Mouse (Mus musculus) left cerebral cortex, adult 2 months (tissue): ENCODE results near the gene Ltb4r2. TPM values are rescaled to one million over a fixed set of nuclear protein-coding genes. Genes with fewer than 3 reads are reported as not detected.

Source experiments
- DNase-seq, 2 experiments: peaks; one replicate each; pipeline ENCODE4 v3.0.0; 2021 to 2022; ENCODE audit warnings: low spot score in 2 of 2, mixed read lengths in 1 of 2; ENCODE audit errors: extremely low spot score in 1 of 2
- H3K27ac ChIP-seq: fragments of 200-600 bp; 2 replicates; pipeline ENCODE4 v1.8.1; 2022
- H3K4me3 ChIP-seq: fragments of 200-600 bp; 2 replicates; pipeline ENCODE4 v1.8.1; 2022
- CTCF ChIP-seq: fragments of 200-600 bp; IDR thresholded peaks from 2 replicates; pipeline ENCODE4 v1.8.1; 2022; ENCODE audit warnings: antibody characterized with exemption, mild to moderate bottlenecking, moderate library complexity
- intact Hi-C: fragments of 180-260 bp; cut with DNase I; formaldehyde crosslinking; loops from one replicate; pipeline ENCODE4 v1.15.1; 2025
- total RNA-seq, 2 experiments: library from RNA; stranded (reverse); gene quantifications; 2 replicates each; pipeline ENCODE4 v1.2.3; 2021

Gene Ltb4r2
- total RNA-seq, 2 experiments from 2014 or later, result 0.33 to 0.38 TPM

GRCm38 (mm10) chr14:55768555-55768954 is 7.3 kb downstream of the Ltb4r2 start:
- intact Hi-C loops, result no loop called here
- H3K27ac ChIP-seq, result no peak overlapping the region

GRCm38 (mm10) chr14:55769087-55769703 is 8.0 kb downstream of the Ltb4r2 start:
- no peak for TF ChIP-seq CTCF
- no peak overlapping the region for H3K27ac ChIP-seq
- intact Hi-C loops, result no loop called here
- DNase-seq, result no peak
- no peak overlapping the region for H3K4me3 ChIP-seq

More at GRCm38 (mm10) chr14:55768555-55768954, 7.3 kb downstream of the Ltb4r2 start:
- no peak overlapping the region for H3K4me3 ChIP-seq
- DNase-seq, result no peak
- no peak for TF ChIP-seq CTCF

DNA sequence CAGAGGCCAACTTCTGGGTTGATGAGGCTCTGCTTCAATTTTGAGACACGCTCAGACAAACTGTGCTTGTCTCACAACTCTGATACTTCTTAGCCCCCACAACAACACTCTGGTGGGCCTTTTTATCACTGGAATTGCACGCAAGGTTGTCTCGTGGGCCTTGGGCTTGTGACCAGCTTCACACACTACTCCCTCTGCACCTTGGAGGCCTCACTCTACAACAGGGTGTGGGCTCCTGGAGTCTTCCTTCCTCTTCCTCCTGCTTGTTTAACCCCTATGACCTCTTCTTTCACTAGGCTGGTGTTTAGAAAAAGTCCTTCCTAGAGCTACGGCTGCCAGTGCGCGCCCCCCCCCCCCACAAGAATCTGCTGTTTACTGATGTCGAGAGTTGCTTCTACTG is 15.5 kb downstream of the Ltb4r2 start:
- TF ChIP-seq CTCF, result no peak
- intact Hi-C loops, result no loop called here

DNA sequence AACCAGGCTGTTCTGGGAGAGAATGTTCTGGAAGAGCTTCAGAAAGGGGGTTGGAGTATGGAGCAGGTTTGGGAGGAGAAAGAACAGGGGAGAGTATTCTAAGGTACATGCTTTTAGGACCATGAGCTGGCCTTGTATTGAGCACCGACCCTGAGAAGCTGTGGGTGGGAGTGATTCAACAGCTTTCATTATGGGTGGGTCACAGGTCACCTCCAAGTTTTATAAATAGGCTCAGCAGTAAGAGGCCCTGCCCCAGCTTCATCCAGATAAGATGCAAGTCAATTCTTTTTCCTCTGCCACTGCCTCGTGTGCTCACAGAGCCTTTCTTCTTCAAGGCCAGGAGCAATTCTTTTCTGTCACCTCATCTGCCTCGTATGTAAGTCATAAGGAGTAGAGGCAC is 15.9 kb downstream of the Ltb4r2 start:
- H3K27ac ChIP-seq, result no peak overlapping the region
- TF ChIP-seq CTCF, result no peak
- no peak overlapping the region for H3K4me3 ChIP-seq
- no peak for DNase-seq
- intact Hi-C loops, result no loop called here

More for the DNA sequence above, 15.5 kb downstream of the Ltb4r2 start:
- Histone ChIP-seq H3K27ac (no peak overlapping the region), H3K4me3 (no peak overlapping the region)
- DNase-seq, result no peak

GRCm38 (mm10) chr14:55777806-55778205 is 16.6 kb downstream of the Ltb4r2 start:
- Histone ChIP-seq H3K4me3 (no peak overlapping the region), H3K27ac (no peak overlapping the region)
- intact Hi-C loops, result no loop called here
- DNase-seq, result no peak
- TF ChIP-seq CTCF, result no peak

- no peak for TF ChIP-seq CTCF
- intact Hi-C loops, result no loop called here
- peak in 1 of 2 experiments; percentile 7 for DNase-seq
- Histone ChIP-seq H3K27ac (no peak overlapping the region), H3K4me3 (no peak overlapping the region)
These were observed 17.5 kb downstream of the Ltb4r2 start for GRCm38 (mm10) chr14:55778686-55779085.

DNA sequence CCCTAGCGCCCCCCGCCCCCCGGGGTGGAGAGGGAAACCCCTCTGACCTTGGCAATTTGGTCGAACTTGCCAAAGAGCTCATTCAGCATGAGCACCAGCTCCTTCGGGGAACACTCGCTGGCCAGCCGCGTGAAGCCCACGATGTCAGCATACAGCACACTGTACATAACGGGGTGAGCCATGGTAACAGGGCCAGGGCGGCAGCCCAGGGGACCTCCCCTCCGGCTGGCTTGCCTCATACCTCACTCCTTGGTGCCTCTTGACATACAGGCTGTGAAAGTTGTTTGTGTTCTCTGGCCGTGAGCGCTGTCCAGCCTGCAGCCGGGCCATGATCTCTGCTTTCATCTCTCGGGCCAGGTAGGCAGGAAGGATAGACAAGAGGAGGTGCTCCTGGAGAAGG is 18.4 kb downstream of the Ltb4r2 start:
- peak in 1 of 2 experiments; percentile 4 for DNase-seq
- H3K27ac ChIP-seq, result no peak overlapping the region
- H3K4me3 ChIP-seq, result no peak overlapping the region
- TF ChIP-seq CTCF, result no peak
- intact Hi-C loops, result loop anchor here (5.0 kb wide), 2 partner anchors 43 to 88 kb away; partner anchors contain the start of gene Nfatc4

GRCm38 (mm10) chr14:55780736-55781135 is 19.5 kb downstream of the Ltb4r2 start:
- Histone ChIP-seq H3K4me3 (no peak overlapping the region), H3K27ac (no peak overlapping the region)
- TF ChIP-seq CTCF, result no peak
- intact Hi-C loops, result loop anchor here (1.0 to 5.0 kb wide), 3 partner anchors 42 to 138 kb away; partner anchors contain the start of gene Nfatc4
- peak in 1 of 2 experiments; percentile 7 for DNase-seq

DNA sequence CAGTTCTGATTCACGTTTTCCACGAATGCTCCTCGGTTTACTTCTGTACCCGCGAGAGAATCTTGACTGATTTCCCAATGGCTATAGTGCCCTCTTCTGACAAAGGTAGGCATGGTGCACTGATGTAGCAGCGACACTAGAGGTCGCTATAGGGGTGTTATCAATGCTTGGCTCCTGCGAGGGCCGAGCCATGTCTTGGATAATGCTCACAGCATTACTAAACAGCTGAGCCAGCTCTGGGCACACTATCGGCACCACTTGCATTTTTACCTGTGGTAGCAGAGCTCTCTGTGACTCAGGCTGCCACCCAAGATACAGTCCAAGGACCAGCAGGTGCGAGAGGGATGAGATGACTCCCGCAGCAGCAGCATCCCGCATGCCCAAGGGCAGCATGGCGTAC is 20.1 kb downstream of the Ltb4r2 start:
- peak; percentile 54 to 55 for DNase-seq
- no peak overlapping the region for H3K27ac ChIP-seq
- peak; percentile 98 for TF ChIP-seq CTCF
- no peak overlapping the region for H3K4me3 ChIP-seq
- intact Hi-C loops, result loop anchor here (1.0 to 5.0 kb wide), 3 partner anchors 41 to 137 kb away; partner anchors contain the start of gene Nfatc4

DNA sequence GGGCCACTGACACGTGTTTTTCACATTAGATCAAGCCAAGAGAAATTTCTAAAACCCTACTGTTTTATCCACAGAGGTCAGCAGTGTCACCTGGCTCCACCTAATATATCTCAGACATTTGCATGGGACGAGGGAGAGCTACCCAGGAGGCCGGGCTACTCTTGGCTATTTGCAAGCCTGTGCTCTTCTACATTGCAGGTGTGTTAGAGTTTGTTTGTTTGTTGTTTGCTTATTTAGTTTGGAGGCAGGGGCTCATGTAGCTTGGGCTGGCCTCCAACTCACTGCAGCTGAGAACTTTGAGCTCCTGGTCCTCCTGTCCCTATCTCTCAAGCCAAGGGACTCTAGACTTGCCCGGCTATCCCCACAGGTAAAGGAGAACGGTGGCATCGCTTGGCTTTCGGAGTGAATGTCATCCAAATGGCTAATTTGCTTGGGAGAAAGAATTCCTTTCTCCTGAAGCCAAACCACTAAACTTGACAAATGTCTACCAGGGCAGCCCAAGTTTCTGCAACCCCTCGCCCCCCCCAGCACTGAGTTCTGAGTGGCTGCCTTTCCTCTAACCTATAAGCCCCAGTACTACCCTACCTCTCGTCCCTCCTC is 21.2 kb downstream of the Ltb4r2 start:
- DNase-seq, result peak in 1 of 2 experiments; percentile 2
- peak overlapping the region; percentile 0; the same call in 1 of the 2 replicates for H3K27ac ChIP-seq
- TF ChIP-seq CTCF, result no peak
- intact Hi-C loops, result loop anchor here (5.0 kb wide), 2 partner anchors 40 to 85 kb away; partner anchors contain the start of gene Nfatc4
- peak overlapping the region; percentile 33 for H3K4me3 ChIP-seq

DNA sequence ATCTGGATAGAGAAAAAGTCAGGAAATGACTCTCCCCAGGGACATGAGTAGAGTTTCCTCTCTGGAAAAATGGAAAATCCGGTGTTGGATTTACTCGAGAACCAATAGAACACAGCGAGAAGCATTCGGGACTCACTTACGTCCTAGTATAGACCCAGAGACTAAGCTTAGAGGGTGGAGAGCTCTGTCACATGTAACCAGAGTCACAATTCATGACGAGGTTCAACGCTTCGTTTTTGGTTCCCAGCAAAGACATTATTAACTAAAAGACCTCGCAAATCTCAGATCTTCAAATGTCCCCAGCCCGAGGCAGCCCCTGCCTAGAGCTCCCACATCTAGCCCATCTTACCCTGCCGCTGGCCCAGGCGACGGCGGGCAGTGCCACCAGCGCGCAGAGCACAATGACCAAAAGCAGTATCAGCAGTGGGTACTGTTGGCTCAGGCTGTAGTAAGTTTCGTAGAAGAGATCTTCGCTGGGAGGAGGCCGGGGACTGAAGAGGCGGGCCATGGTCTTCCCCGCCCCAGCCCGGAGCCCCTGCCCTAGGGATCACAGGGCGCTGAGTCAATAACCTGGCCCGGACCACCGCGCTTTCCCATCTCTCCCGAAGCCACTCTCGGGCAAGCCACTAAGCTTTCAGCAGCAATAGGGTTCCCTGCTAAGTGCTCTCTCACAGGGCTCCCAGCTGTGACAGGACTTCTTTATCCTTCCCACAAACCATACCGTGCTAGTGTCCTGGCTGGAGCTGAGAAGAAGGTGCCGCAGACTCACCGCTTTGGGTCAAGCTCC is 22.1 kb downstream of the Ltb4r2 start:
- peak in 1 of 2 experiments; percentile 4 for DNase-seq
- Histone ChIP-seq H3K27ac (peak overlapping the region; percentile 16; the same call in 1 of the 2 replicates), H3K4me3 (peak overlapping the region; percentile 33)
- intact Hi-C loops, result loop anchor here (5.0 kb wide), 2 partner anchors 39 to 84 kb away; partner anchors contain the start of gene Nfatc4
- TF ChIP-seq CTCF, result no peak

DNA sequence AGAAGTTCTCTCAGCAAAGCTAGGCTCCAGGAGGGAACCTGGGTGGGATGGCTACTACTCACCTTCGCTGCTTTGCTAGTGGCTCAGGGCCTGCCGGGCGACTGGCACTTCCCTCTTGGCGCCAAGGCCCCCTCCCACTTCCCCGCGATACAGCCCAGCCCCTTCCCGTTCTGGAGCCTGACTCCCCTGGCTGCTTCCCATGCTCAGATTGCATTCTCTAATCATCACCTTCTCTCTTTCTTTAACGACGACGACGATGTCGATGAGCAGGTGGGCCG is 22.7 kb downstream of the Ltb4r2 start, which contains the start of gene Adcy4:
TSS of gene Adcy4 (minus strand) at position 138 of the 278 bp plus-strand sequence.
- peak within 1 kb of the TSS; percentile 16; the same call in 1 of the 2 replicates for H3K27ac ChIP-seq
- H3K4me3 ChIP-seq, result peak within 1 kb of the TSS; percentile 33
- no peak for TF ChIP-seq CTCF
- intact Hi-C loops, result loop anchor here (5.0 kb wide), 2 partner anchors 38 to 83 kb away; partner anchors contain the start of gene Nfatc4
- no peak for DNase-seq
